In genomic region chr4:129702454-129702853, GRCm38 (mm10) we compare ENCODE assay signal across 8 mouse cellular contexts. TPM values are rescaled to one million over a fixed set of nuclear protein-coding genes. Genes with fewer than 3 reads are reported as not detected.
DNase-seq lines count a peak whose midpoint lies in the region.

No protein-coding gene starts in this region.

- H3K36me3 ChIP-seq in midbrain, embryonic 10.5 days, result peaks cover 68% of the 10 kb centered on the region

- peaks cover 17% of the 10 kb centered on the region for H3K4me1 ChIP-seq in midbrain, embryonic 10.5 days

- no peak overlapping the region for H3K4me3 ChIP-seq in midbrain, embryonic 10.5 days

- peak overlapping the region; percentile 77 for H3K27ac ChIP-seq in midbrain, embryonic 10.5 days (replicated peaks)

- WGBS in midbrain, embryonic 10.5 days, result 56% methylated on average over 11 of the region's 11 CpGs

- no peaks in the 10 kb centered on the region for H3K27me3 ChIP-seq in midbrain, embryonic 10.5 days (ENCODE audit: low read depth, poor library complexity, severe bottlenecking)

- DNase-seq in urinary bladder, postnatal 14 days (ENCODE audit: low spot score), result peak; percentile 46
- DNase-seq in urinary bladder, postnatal 10 days (ENCODE audit: low spot score), result no peak
- peak; percentile 79 to 83 for DNase-seq in frontal cortex, postnatal 10 days (ENCODE audit: low spot score in 2 of 2)
- DNase-seq in heart, postnatal 4 days, result peak; percentile 85
- DNase-seq in left cerebral cortex, adult 11 months (ENCODE audit: low spot score), result peak; percentile 73
- DNase-seq in midbrain, embryonic 10.5 days (ENCODE audit: low spot score), result peak; percentile 51
- DNase-seq in skeletal muscle tissue, adult 2 months (ENCODE audit: low read depth, low spot score), result peak; percentile 42
- DNase-seq in c-Kit-positive CD71-positive TER-119-positive erythroid progenitor cells, embryonic 14.5 days (ENCODE audit: low spot score), result no peak

- H3K9me3 ChIP-seq in midbrain, embryonic 10.5 days (replicated peaks), result no peaks in the 10 kb centered on the region

RNA-seq across cellular contexts. Expression of gene Tmem39b, which starts 5.8 kb away (rescaled TPM):
- total RNA-seq in heart, postnatal 4 days (2021), result 1 to 10 TPM; 6.6 to 6.7 TPM
- polyA plus RNA-seq in midbrain, embryonic 10.5 days (2016; fragmentation: Nextera tagmentation; extraction: Ambion mirVana), result 15.1 and 17.4 TPM in 2 replicates

RNA-seq across cellular contexts. Expression of gene Kpna6, which starts 29.9 kb away (rescaled TPM):
- total RNA-seq in heart, postnatal 4 days (2021), result 10 to 100 TPM; 70.2 to 71.9 TPM
- 14.7 and 16.0 TPM in 2 replicates for polyA plus RNA-seq in midbrain, embryonic 10.5 days (2016; fragmentation: Nextera tagmentation; extraction: Ambion mirVana)

RNA-seq across cellular contexts. Expression of gene Khdrbs1, which starts 39.6 kb away (rescaled TPM):
- 100 to 1,000 TPM; 102 to 110 TPM for total RNA-seq in heart, postnatal 4 days (2021)
- polyA plus RNA-seq in midbrain, embryonic 10.5 days (2016; fragmentation: Nextera tagmentation; extraction: Ambion mirVana), result 152 and 162 TPM in 2 replicates

Comparison
In these comparisons a context has a peak if more than half of its experiments do, and no peak if none do; other contexts are left out.
1. DNase-seq: peak in urinary bladder, postnatal 14 days (single experiment), frontal cortex, postnatal 10 days (2 of 2), heart, postnatal 4 days (single experiment), left cerebral cortex, adult 11 months (single experiment), midbrain, embryonic 10.5 days (single experiment) and skeletal muscle tissue, adult 2 months (single experiment); none in urinary bladder, postnatal 10 days (single experiment) and c-Kit-positive CD71-positive TER-119-positive erythroid progenitor cells, embryonic 14.5 days (single experiment).